Comparison of ENCODE assay signal across 24 mouse cellular contexts in genomic region chr11:108893855-108894510, GRCm38 (mm10). TPM values are rescaled to one million over a fixed set of nuclear protein-coding genes. Genes with fewer than 3 reads are reported as not detected.
DNase-seq lines count a peak whose midpoint lies in the region; ATAC-seq lines count a peak whose summit lies in the region.
"Had no signal": no experiment of that assay in that cellular context is flagged by ENCODE, and none has a peak within 500 bp of the region (broad histone marks: within the 10 kb centered on the region; RNA-seq: fewer than 3 reads in every experiment).

No protein-coding gene starts in this region.

- H3K27me3 ChIP-seq in forebrain, embryonic 11.5 days (ENCODE audit: control insufficient read depth, insufficient read depth, low read length) = peaks cover 4% of the 10 kb centered on the region; the same call in 1 of the 2 replicates
- H3K27me3 ChIP-seq in forebrain, embryonic 13.5 days = peaks cover 20% of the 10 kb centered on the region
- H3K27me3 ChIP-seq in midbrain, embryonic 11.5 days (ENCODE audit: control insufficient read depth, insufficient read depth, low read length) = no peaks in the 10 kb centered on the region; the same call in 1 of the 2 replicates
- no peaks in the 10 kb centered on the region for H3K27me3 ChIP-seq in midbrain, embryonic 15.5 days (replicated peaks)
- H3K27me3 ChIP-seq: embryonic facial prominence, embryonic 15.5 days had no signal

- no peaks in the 10 kb centered on the region for H3K36me3 ChIP-seq in forebrain, embryonic 11.5 days (ENCODE audit: control insufficient read depth, insufficient read depth, low read length)
- no peaks in the 10 kb centered on the region for H3K36me3 ChIP-seq in forebrain, embryonic 13.5 days (ENCODE audit: poor library complexity, severe bottlenecking)
- no peaks in the 10 kb centered on the region for H3K36me3 ChIP-seq in midbrain, embryonic 11.5 days (ENCODE audit: control insufficient read depth, insufficient read depth, low read length)
- no peaks in the 10 kb centered on the region for H3K36me3 ChIP-seq in midbrain, embryonic 15.5 days (replicated peaks)
- H3K36me3 ChIP-seq: embryonic facial prominence, embryonic 15.5 days; G1E; hindbrain, embryonic 15.5 days had no signal

- H3K4me3 ChIP-seq in forebrain, embryonic 11.5 days (ENCODE audit: low read depth, low read length) = no peak overlapping the region
- H3K4me3 ChIP-seq in forebrain, embryonic 13.5 days = no peak overlapping the region
- H3K4me3 ChIP-seq in midbrain, embryonic 11.5 days (ENCODE audit: low read depth, low read length) = peak overlapping the region; percentile 7; the same call in 1 of the 2 replicates
- no peak overlapping the region for H3K4me3 ChIP-seq in midbrain, embryonic 15.5 days
- H3K4me3 ChIP-seq: embryonic facial prominence, embryonic 15.5 days; hindbrain, embryonic 15.5 days; myocyte had no signal

- H3K9ac ChIP-seq in forebrain, embryonic 11.5 days (ENCODE audit: low read length) = no peak overlapping the region
- no peak overlapping the region for H3K9ac ChIP-seq in forebrain, embryonic 13.5 days
- 0 out of 2 replicates have a peak overlapping the region, but pooled peaks have one; percentile 24 for H3K9ac ChIP-seq in midbrain, embryonic 11.5 days (ENCODE audit: low read length)
- no peak overlapping the region for H3K9ac ChIP-seq in midbrain, embryonic 15.5 days
- H3K9ac ChIP-seq: embryonic facial prominence, embryonic 15.5 days; hindbrain, embryonic 15.5 days; lung, embryonic 14.5 days had no signal

- no peak for ATAC-seq in forebrain, embryonic 11.5 days (replicated peaks; ENCODE audit: low FRiP score)
- no peak for ATAC-seq in forebrain, embryonic 13.5 days
- no peak for ATAC-seq in midbrain, embryonic 11.5 days (ENCODE audit: low FRiP score)
- no peak for ATAC-seq in midbrain, embryonic 15.5 days (replicated peaks)

- H3K4me2 ChIP-seq in forebrain, embryonic 11.5 days (ENCODE audit: low read depth, low read length, severe bottlenecking) = peak overlapping the region; percentile 18; the same call in 1 of the 2 replicates
- no peak overlapping the region for H3K4me2 ChIP-seq in forebrain, embryonic 13.5 days
- peak overlapping the region; percentile 30 for H3K4me2 ChIP-seq in midbrain, embryonic 11.5 days
- H3K4me2 ChIP-seq in midbrain, embryonic 15.5 days = no peak overlapping the region
- H3K4me2 ChIP-seq: embryonic facial prominence, embryonic 15.5 days; heart, embryonic 11.5 days; hindbrain, embryonic 15.5 days; liver, embryonic 11.5 days; lung, embryonic 14.5 days had no signal

- WGBS in forebrain, embryonic 11.5 days = 18% methylated on average over 10 of the region's 10 CpGs
- 38% methylated on average over 10 of the region's 10 CpGs for WGBS in forebrain, embryonic 13.5 days
- WGBS in midbrain, embryonic 11.5 days = 24% methylated on average over 10 of the region's 10 CpGs
- 31% methylated on average over 10 of the region's 10 CpGs for WGBS in midbrain, embryonic 15.5 days

- no peaks in the 10 kb centered on the region for H3K9me3 ChIP-seq in forebrain, embryonic 11.5 days (ENCODE audit: control insufficient read depth, low read length)
- no peaks in the 10 kb centered on the region for H3K9me3 ChIP-seq in forebrain, embryonic 13.5 days (replicated peaks)
- no peaks in the 10 kb centered on the region for H3K9me3 ChIP-seq in midbrain, embryonic 11.5 days (ENCODE audit: control insufficient read depth, low read length)
- H3K9me3 ChIP-seq in midbrain, embryonic 15.5 days = no peaks in the 10 kb centered on the region
- H3K9me3 ChIP-seq: embryonic facial prominence, embryonic 15.5 days; hindbrain, embryonic 15.5 days had no signal

- peak overlapping the region; percentile 27; the same call in 1 of the 2 replicates for H3K27ac ChIP-seq in forebrain, embryonic 11.5 days (ENCODE audit: low read depth, low read length)
- no peak overlapping the region; the same call in 1 of the 2 replicates for H3K27ac ChIP-seq in forebrain, embryonic 13.5 days
- peak overlapping the region; percentile 30; the same call in 1 of the 2 replicates for H3K27ac ChIP-seq in midbrain, embryonic 11.5 days (ENCODE audit: low read depth, low read length)
- no peak overlapping the region for H3K27ac ChIP-seq in midbrain, embryonic 15.5 days
- H3K27ac ChIP-seq: embryonic facial prominence, embryonic 15.5 days; hindbrain, embryonic 15.5 days had no signal

- no peak for DNase-seq in forebrain, embryonic 11.5 days (ENCODE audit: low spot score)
- DNase-seq in midbrain, embryonic 11.5 days (ENCODE audit: low spot score, missing footprints) = peak; percentile 89
- peak; percentile 54 for DNase-seq in embryo, embryonic 11 days
- peak; percentile 42 for DNase-seq in mesoderm, embryonic 11.5 days (ENCODE audit: low read depth, low spot score)
- DNase-seq in adrenal gland, adult 2 months = no peak
- no peak for DNase-seq in heart, adult 8-10 months (ENCODE audit: low spot score)
- DNase-seq: adrenal gland, postnatal 36 days; cerebellum, adult 8-10 months; gastrocnemius, postnatal 25 days; heart, postnatal 10 days; kidney, adult 11 months; kidney, postnatal 10 days; layer of hippocampus, postnatal 36 days; lung, embryonic 14.5 days; lung, postnatal 36 days; thymus, postnatal 14 days had no signal

- H3K4me1 ChIP-seq in forebrain, embryonic 11.5 days (replicated peaks; ENCODE audit: control insufficient read depth, insufficient read depth, low read length) = peaks cover 20% of the 10 kb centered on the region
- H3K4me1 ChIP-seq in forebrain, embryonic 13.5 days = peaks cover 39% of the 10 kb centered on the region
- peaks cover 44% of the 10 kb centered on the region for H3K4me1 ChIP-seq in midbrain, embryonic 11.5 days (ENCODE audit: control insufficient read depth, insufficient read depth, low read length)
- H3K4me1 ChIP-seq in midbrain, embryonic 15.5 days = peaks cover 50% of the 10 kb centered on the region

RNA-seq across cellular contexts. Expression of gene Axin2, which starts 26.2 kb away (rescaled TPM):
- 20.9 and 23.9 TPM in 2 replicates for polyA plus RNA-seq in forebrain, embryonic 11.5 days (2014; fragmentation: Nextera tagmentation; extraction: Ambion mirVana)
- polyA plus RNA-seq in forebrain, embryonic 13.5 days (2015; fragmentation: Nextera tagmentation; extraction: Ambion mirVana) = 9.6 and 11.4 TPM in 2 replicates
- polyA plus RNA-seq in midbrain, embryonic 11.5 days (2014; fragmentation: Nextera tagmentation; extraction: Ambion mirVana) = 20.8 and 23.1 TPM in 2 replicates
- 13.2 and 13.5 TPM in 2 replicates for polyA plus RNA-seq in midbrain, embryonic 15.5 days (2015; fragmentation: Nextera tagmentation; extraction: Ambion mirVana)
- total RNA-seq in adrenal gland, adult 2 months (2021) = 10 to 100 TPM; 28.6 to 47.1 TPM
- 25.7 and 31.4 TPM in 2 replicates for polyA plus RNA-seq in adrenal gland, adult 2 months (2012; rRNA removed)
- total RNA-seq in heart, adult 8-10 months (2022) = 1 to 10 TPM; 3.7 to 7.3 (median 4.8) TPM
- total RNA-seq: G1E had no signal
- polyA plus RNA-seq: G1E had no signal

Comparison
In these comparisons a context has a peak if more than half of its experiments do, and no peak if none do; other contexts are left out.
1. H3K27ac ChIP-seq: peak in forebrain, embryonic 11.5 days (single experiment) and midbrain, embryonic 11.5 days (single experiment); none in forebrain, embryonic 13.5 days (single experiment) and midbrain, embryonic 15.5 days (single experiment).
2. H3K4me2 ChIP-seq: peak in forebrain, embryonic 11.5 days (single experiment) and midbrain, embryonic 11.5 days (single experiment); none in forebrain, embryonic 13.5 days (single experiment) and midbrain, embryonic 15.5 days (single experiment).
3. DNase-seq: peak in midbrain, embryonic 11.5 days (single experiment), embryo, embryonic 11 days (single experiment) and mesoderm, embryonic 11.5 days (single experiment); none in forebrain, embryonic 11.5 days (single experiment), adrenal gland, adult 2 months (single experiment) and heart, adult 8-10 months (single experiment).